Mouse (Mus musculus) cerebellum, adult 2 months (tissue): ENCODE measurements around the gene Gfod2.

Experiments used
- CTCF ChIP-seq: fragments of 200-500 bp; IDR thresholded peaks from 2 replicates; pipeline ENCODE4 v1.5.1; 2011; ENCODE audit warnings: low read depth, mild to moderate bottlenecking, control low read depth, low read length, moderate library complexity, borderline replicate concordance; ENCODE audit not compliant: insufficient read depth
- POLR2A ChIP-seq: fragments of 200-500 bp; IDR thresholded peaks from 2 replicates; pipeline ENCODE4 v1.6.1; 2011; ENCODE audit warnings: low read length, control low read depth, borderline replicate concordance; ENCODE audit not compliant: insufficient read depth

DNA sequence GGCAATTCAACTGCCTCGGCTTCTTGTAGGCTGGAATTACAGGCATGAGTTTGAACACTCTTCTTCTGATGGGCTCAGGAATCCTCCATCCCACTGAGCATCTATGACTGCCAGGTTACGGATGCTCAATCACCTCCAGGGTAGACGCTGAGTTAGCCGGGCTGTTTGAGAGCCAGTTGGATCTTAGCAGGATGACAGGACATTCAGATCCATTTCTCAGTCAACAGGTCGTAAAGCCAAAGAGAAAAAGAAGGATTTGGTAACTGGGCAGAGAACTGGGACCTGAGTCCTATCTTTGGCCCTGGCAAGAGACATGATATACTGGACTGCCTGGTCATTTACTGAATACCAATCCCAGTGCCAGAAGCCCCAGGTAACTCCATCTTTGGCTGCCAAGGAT is 19.2 kb downstream of the Gfod2 start:
- TF ChIP-seq CTCF (no peak), POLR2A (no peak)
